ENCODE assay signal across 9 mouse cellular contexts in the genomic region with DNA sequence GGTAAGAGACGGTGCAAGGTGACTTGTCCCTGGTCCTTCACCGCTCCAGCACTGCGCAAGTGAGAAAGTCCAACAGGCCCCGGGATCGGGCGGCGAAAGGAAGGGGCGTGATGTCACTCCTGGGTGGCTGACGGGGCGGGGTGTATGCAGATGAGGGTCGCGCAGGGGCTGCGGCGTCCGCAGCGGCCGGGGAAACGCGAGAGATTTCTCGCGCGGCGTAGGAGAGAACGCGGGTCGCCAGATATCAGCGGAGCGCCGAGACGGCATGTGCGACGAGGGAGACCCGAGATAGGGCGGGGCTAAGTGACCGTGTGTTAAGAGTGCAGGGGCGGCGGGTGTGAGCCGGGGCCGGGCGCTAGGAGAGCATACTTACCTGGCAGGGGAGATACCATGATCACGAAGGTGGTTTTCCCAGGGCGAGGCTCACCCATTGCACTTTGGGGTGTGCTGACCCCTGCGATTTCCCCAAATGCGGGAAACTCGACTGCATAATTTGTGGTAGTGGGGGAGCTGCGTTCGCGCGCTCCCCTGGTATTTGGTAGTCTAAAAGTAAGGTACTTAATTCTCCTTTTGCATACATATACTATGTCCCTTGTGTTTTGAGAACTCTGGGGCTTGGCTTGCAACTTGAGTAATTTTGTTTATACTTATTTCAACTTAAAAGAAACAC. TPM values are rescaled to one million over a fixed set of nuclear protein-coding genes. Genes with fewer than 3 reads are reported as not detected.
A peak's percentile ranks its signal among the peaks of the same experiment; 100 is the strongest.
DNase-seq lines count a peak whose midpoint lies in the region; ATAC-seq and TF ChIP-seq lines count a peak whose summit lies in the region.
"Not testable (repeated sequence)": the region's sequence is repeated elsewhere in the genome, so short reads cannot be mapped to it uniquely, and the experiment has no call there.
"Had no signal": no experiment of that assay in that cellular context is flagged by ENCODE, and none has a peak within 500 bp of the region (broad histone marks: within the 10 kb centered on the region; RNA-seq: fewer than 3 reads in every experiment).

No protein-coding gene starts in this region.

- H3K9me3 ChIP-seq in G1E (replicated peaks); hindbrain, embryonic 14.5 days (ENCODE audit: control insufficient read depth, low read length); lung, postnatal 0 days (ENCODE audit: low read length); neural tube, embryonic 12.5 days: not testable (repeated sequence)

- not testable (repeated sequence) for H3K9ac ChIP-seq in hindbrain, embryonic 14.5 days; lung, postnatal 0 days (replicated peaks; ENCODE audit: low read depth)
- H3K9ac ChIP-seq in neural tube, embryonic 12.5 days = 0 out of 2 replicates have a peak overlapping the region, but pooled peaks have one; percentile 26

- not testable (repeated sequence) for H3K27ac ChIP-seq in hindbrain, embryonic 14.5 days; left cerebral cortex, adult 2 months; lung, postnatal 0 days (ENCODE audit: low read length); neural tube, embryonic 12.5 days

- H3K36me3 ChIP-seq in G1E (replicated peaks); hindbrain, embryonic 14.5 days (replicated peaks; ENCODE audit: control insufficient read depth, insufficient read depth); lung, postnatal 0 days (ENCODE audit: insufficient read depth, low read length); neural tube, embryonic 12.5 days: not testable (repeated sequence)

- peaks cover 11% of the 10 kb centered on the region for H3K27me3 ChIP-seq in G1E (ENCODE audit: insufficient read depth, low read length)
- peaks cover 97% of the 10 kb centered on the region for H3K27me3 ChIP-seq in hindbrain, embryonic 14.5 days (ENCODE audit: control insufficient read depth, insufficient read depth, low read length)
- H3K27me3 ChIP-seq in lung, postnatal 0 days (replicated peaks; ENCODE audit: insufficient read depth, low read length) = peaks cover 68% of the 10 kb centered on the region
- peaks cover 72% of the 10 kb centered on the region for H3K27me3 ChIP-seq in neural tube, embryonic 12.5 days (replicated peaks)

- TF ChIP-seq CTCF in G1E (IDR thresholded peaks at IDR 0.05; ENCODE audit: low read depth, low read length); left cerebral cortex, adult 2 months (IDR thresholded peaks at IDR 0.05); lung, postnatal 0 days (IDR thresholded peaks at IDR 0.05): not testable (repeated sequence)

- peak overlapping the region; percentile 49 for H3K4me2 ChIP-seq in hindbrain, embryonic 14.5 days (replicated peaks)
- H3K4me2 ChIP-seq in lung, postnatal 0 days (replicated peaks; ENCODE audit: low read depth, low read length) = peak overlapping the region; percentile 52
- H3K4me2 ChIP-seq in neural tube, embryonic 12.5 days (replicated peaks) = peak overlapping the region; percentile 64

- TF ChIP-seq EP300 in lung, postnatal 0 days (IDR thresholded peaks at IDR 0.05) = not testable (repeated sequence)

- peak; percentile 79 for ATAC-seq in G1E (ENCODE audit: extremely low read depth, insufficient number of reproducible peaks, low FRiP score, poor library complexity, severe bottlenecking)
- peak; percentile 59; the same call in 1 of the 2 replicates for ATAC-seq in hindbrain, embryonic 14.5 days (ENCODE audit: low FRiP score)
- peak; percentile 75 for ATAC-seq in lung, postnatal 0 days
- peak; percentile 83 for ATAC-seq in neural tube, embryonic 12.5 days (ENCODE audit: low FRiP score, low read depth)

- DNase-seq in G1E (ENCODE audit: low spot score); hindbrain, embryonic 14.5 days (ENCODE audit: low spot score); left cerebral cortex, adult 2 months (ENCODE audit: extremely low spot score in 1 of 2, low spot score in 2 of 2); lung, postnatal 0 days (ENCODE audit: low spot score): not testable (repeated sequence)
- DNase-seq in embryo, embryonic 10.5 days (ENCODE audit: low spot score) = peak; percentile 85
- DNase-seq in gastrocnemius, postnatal 10 days = peak; percentile 28
- peak; percentile 54 for DNase-seq in thymus, postnatal 14 days

- intact Hi-C loops in left cerebral cortex, adult 2 months (cut with DNase I) = loop anchor here (5.0 kb wide), 2 partner anchors 46 to 114 kb away; no protein-coding TSS in a partner anchor

- WGBS in hindbrain, embryonic 14.5 days = under 1% methylated on average over 42 of the region's 49 CpGs
- under 1% methylated on average over 25 of the region's 49 CpGs for WGBS in lung, postnatal 0 days
- WGBS in neural tube, embryonic 12.5 days = under 1% methylated on average over 49 of the region's 49 CpGs

- H3K4me3 ChIP-seq in G1E (ENCODE audit: low read depth, low read length) = peak overlapping the region; percentile 68
- peak overlapping the region; percentile 18 for H3K4me3 ChIP-seq in hindbrain, embryonic 14.5 days (replicated peaks; ENCODE audit: low read length)
- 0 out of 2 replicates have a peak overlapping the region, but pooled peaks have one; percentile 20 for H3K4me3 ChIP-seq in left cerebral cortex, adult 2 months
- H3K4me3 ChIP-seq in lung, postnatal 0 days (ENCODE audit: low read depth, low read length) = peak overlapping the region; percentile 26
- H3K4me3 ChIP-seq in neural tube, embryonic 12.5 days = peak overlapping the region; percentile 35

- peaks cover 17% of the 10 kb centered on the region for H3K4me1 ChIP-seq in G1E (ENCODE audit: insufficient read depth, low read depth, low read length)
- H3K4me1 ChIP-seq in hindbrain, embryonic 14.5 days (replicated peaks; ENCODE audit: control insufficient read depth, insufficient read depth, low read length); lung, postnatal 0 days (ENCODE audit: insufficient read depth, low read depth, low read length); neural tube, embryonic 12.5 days: not testable (repeated sequence)

RNA-seq across cellular contexts. Expression of a gene that starts 34.4 kb away (rescaled TPM):
- total RNA-seq in G1E (2014; fragmentation: Nextera tagmentation) (0.53 TPM in 1 of 2 replicates, not detected in the other), G1E (2017) (0.12 and 0.16 TPM in 2 replicates)
- not detected in 2 replicates for polyA plus RNA-seq in G1E (2012)
- 1 to 10 TPM in 1 of 2 experiments, under 1 TPM in 1; 0.56 to 1.2 TPM for total RNA-seq in gastrocnemius, postnatal 10 days (2021)
- 1.8 and 3.1 TPM in 2 replicates for polyA plus RNA-seq in hindbrain, embryonic 14.5 days (2014; fragmentation: Nextera tagmentation; extraction: Ambion mirVana)
- 1 to 10 TPM; 2.0 to 2.7 TPM for total RNA-seq in left cerebral cortex, adult 2 months (2021)
- polyA plus RNA-seq in lung, postnatal 0 days (2015; fragmentation: Nextera tagmentation; extraction: Ambion mirVana) = 4.7 and 5.3 TPM in 2 replicates
- 1.4 and 1.5 TPM in 2 replicates for polyA plus RNA-seq in neural tube, embryonic 12.5 days (2016; fragmentation: Nextera tagmentation; extraction: Ambion mirVana)

RNA-seq across cellular contexts. Expression of a gene that starts 58.6 kb away (rescaled TPM):
- total RNA-seq in G1E (2014; fragmentation: Nextera tagmentation) (2,071 and 2,480 TPM in 2 replicates), G1E (2017) (8,098 and 8,372 TPM in 2 replicates)
- 0.29 and 0.75 TPM in 2 replicates for polyA plus RNA-seq in G1E (2012)
- 100 to 1,000 TPM; 371 to 420 TPM for total RNA-seq in gastrocnemius, postnatal 10 days (2021)
- polyA plus RNA-seq in hindbrain, embryonic 14.5 days (2014; fragmentation: Nextera tagmentation; extraction: Ambion mirVana) = 4.1 and 4.7 TPM in 2 replicates
- total RNA-seq in left cerebral cortex, adult 2 months (2021) = 100 to 1,000 TPM; 136 to 154 TPM
- 0.48 and 2.9 TPM in 2 replicates for polyA plus RNA-seq in lung, postnatal 0 days (2015; fragmentation: Nextera tagmentation; extraction: Ambion mirVana)
- polyA plus RNA-seq in neural tube, embryonic 12.5 days (2016; fragmentation: Nextera tagmentation; extraction: Ambion mirVana) = 9.1 and 16.6 TPM in 2 replicates
- polyA plus RNA-seq: macrophage had no signal

RNA-seq across cellular contexts. Expression of a gene that starts 59.7 kb away (rescaled TPM):
- total RNA-seq in G1E (2014; fragmentation: Nextera tagmentation) = 2,573 and 2,582 TPM in 2 replicates
- 465 and 1,341 TPM in 2 replicates for total RNA-seq in G1E (2017)
- 16.2 and 95.7 TPM in 2 replicates for polyA plus RNA-seq in G1E (2012)
- total RNA-seq in gastrocnemius, postnatal 10 days (2021) = 100 to 1,000 TPM; 371 to 396 TPM
- 11.2 and 12.3 TPM in 2 replicates for polyA plus RNA-seq in hindbrain, embryonic 14.5 days (2014; fragmentation: Nextera tagmentation; extraction: Ambion mirVana)
- total RNA-seq in left cerebral cortex, adult 2 months (2021) = 10 to 100 TPM; 32.7 to 45.5 TPM
- 12.5 and 12.9 TPM in 2 replicates for polyA plus RNA-seq in lung, postnatal 0 days (2015; fragmentation: Nextera tagmentation; extraction: Ambion mirVana)
- polyA plus RNA-seq in neural tube, embryonic 12.5 days (2016; fragmentation: Nextera tagmentation; extraction: Ambion mirVana) = 41.2 and 58.9 TPM in 2 replicates
- polyA plus RNA-seq: macrophage had no signal

Comparison
In these comparisons a context has a peak if more than half of its experiments do, and no peak if none do; other contexts are left out.
1. H3K4me3 ChIP-seq: peak in every context shown above with its lines; median percentile 68 in G1E; 35 in neural tube, embryonic 12.5 days; 26 in lung, postnatal 0 days; 20 in left cerebral cortex, adult 2 months; 18 in hindbrain, embryonic 14.5 days.